Mouse (Mus musculus): ENCODE measurements around the gene Mycl. TPM values are rescaled to one million over a fixed set of nuclear protein-coding genes. Genes with fewer than 3 reads are reported as not detected.
"Not testable (repeated sequence)": the region's sequence is repeated elsewhere in the genome, so short reads cannot be mapped to it uniquely, and the experiment has no call there.

Gene Mycl
- polyA plus RNA-seq, 1 experiment from 2014 or later, result 91.3 TPM

GRCm38 (mm10) chr4:123000130-123000529 is 4.7 kb downstream of the Mycl start:
- Histone ChIP-seq H3K27me3 (no peaks in the 10 kb centered on the region), H3K36me3 (peaks cover 26% of the 10 kb centered on the region), H3K4me2 (replicated peaks) (peak overlapping the region; percentile 79), H3K4me1 (peaks cover 56% of the 10 kb centered on the region), H3K9me3 (no peaks in the 10 kb centered on the region), H3K4me3 (peak overlapping the region; percentile 95), H3K27ac (replicated peaks) (peak overlapping the region; percentile 84; the same call in 1 of the 2 replicates), H3K9ac (replicated peaks) (0 out of 2 replicates have a peak overlapping the region, but pooled peaks have one; percentile 10)
- WGBS, result 43% methylated on average over 14 of the region's 14 CpGs
- no peak for ATAC-seq (replicated peaks)

- Histone ChIP-seq H3K4me3 (no peak overlapping the region), H3K4me2 (replicated peaks) (peak overlapping the region; percentile 79; the same call in 1 of the 2 replicates), H3K27ac (replicated peaks) (no peak overlapping the region), H3K9ac (replicated peaks) (no peak overlapping the region), H3K9me3 (no peaks in the 10 kb centered on the region), H3K36me3 (peaks cover 26% of the 10 kb centered on the region), H3K27me3 (no peaks in the 10 kb centered on the region), H3K4me1 (peaks cover 60% of the 10 kb centered on the region)
- ATAC-seq (replicated peaks), result no peak
- WGBS, result 41% methylated on average over 17 of the region's 17 CpGs
These were observed 5.3 kb downstream of the Mycl start for GRCm38 (mm10) chr4:123000617-123001342.

DNA sequence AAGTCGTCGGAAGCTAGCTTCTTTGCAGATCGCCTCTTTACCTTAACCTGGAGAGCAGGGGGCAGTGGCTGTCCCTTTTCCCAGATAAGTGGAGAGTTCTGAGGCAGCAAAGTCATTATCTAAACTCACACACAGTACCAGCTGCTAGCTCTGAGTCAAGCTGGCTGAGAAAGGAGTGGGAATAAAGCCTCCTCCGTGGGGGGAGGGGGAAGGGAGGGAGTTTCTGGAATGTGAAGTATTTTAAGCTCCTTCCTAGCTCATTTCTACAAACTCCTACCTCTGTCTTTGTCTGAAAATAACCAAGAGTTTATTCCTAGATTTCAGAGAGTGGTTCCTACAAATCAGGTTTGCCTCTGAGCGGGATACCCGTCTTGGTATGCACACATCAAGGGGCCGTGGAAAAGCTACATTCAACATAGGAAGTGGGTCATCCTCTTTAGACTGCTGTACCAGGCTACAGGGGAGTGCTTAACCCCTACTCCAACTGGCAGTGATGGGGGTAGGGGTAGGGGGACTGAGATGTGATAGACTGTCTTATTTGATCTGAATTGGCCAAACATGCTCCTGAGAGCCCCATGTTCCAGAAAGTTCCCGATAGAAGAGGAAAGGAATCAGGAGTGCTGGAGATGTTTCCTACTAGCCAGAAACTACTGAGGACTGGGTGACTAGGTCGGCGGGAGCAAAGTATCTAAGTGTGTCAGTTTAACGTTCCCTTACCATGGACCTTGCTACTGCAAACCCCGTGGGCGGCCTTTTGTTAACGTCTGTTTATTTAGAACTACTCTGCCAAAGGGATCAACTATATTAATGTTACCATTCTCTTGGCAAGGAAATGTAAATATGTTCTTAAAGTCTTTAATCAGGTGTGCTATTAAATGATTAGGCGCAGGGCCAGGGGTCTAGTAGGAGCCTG is 9.9 kb downstream of the Mycl start:
- 35% methylated on average over 15 of the region's 15 CpGs for WGBS
- H3K36me3 ChIP-seq, result peaks cover 24% of the 10 kb centered on the region
- no peaks in the 10 kb centered on the region for H3K27me3 ChIP-seq
- no peak overlapping the region for H3K27ac ChIP-seq (replicated peaks)
- H3K4me3 ChIP-seq, result no peak overlapping the region
- ATAC-seq (replicated peaks), result no peak
- no peak overlapping the region for H3K4me2 ChIP-seq (replicated peaks)
- peaks cover 26% of the 10 kb centered on the region for H3K4me1 ChIP-seq
- no peak overlapping the region for H3K9ac ChIP-seq (replicated peaks)
- no peaks in the 10 kb centered on the region for H3K9me3 ChIP-seq

DNA sequence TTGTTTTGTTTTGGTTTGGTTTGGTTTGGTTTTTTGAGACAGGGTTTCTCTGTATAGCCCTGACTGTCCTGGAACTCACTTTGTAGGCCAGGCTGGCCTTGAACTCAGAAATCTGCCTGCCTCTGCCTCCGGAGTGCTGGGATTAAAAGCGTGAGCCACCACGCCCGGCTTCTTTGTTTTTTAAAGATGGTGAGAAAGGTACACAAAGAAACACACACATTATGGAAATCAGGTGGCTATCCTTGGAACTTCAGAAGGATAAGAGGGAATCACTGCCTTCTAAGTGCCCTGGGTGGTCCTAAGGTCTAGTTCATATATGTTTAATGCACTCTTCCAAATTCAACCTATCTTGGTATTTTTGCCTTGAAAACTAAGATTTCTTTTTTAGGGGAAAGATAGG is 17.0 kb downstream of the Mycl start:
- not testable (repeated sequence) for H3K9ac ChIP-seq (replicated peaks); H3K4me3 ChIP-seq; H3K4me2 ChIP-seq (replicated peaks); H3K9me3 ChIP-seq; H3K36me3 ChIP-seq; H3K27me3 ChIP-seq; ATAC-seq (replicated peaks)
- peak overlapping the region; percentile 98 for H3K27ac ChIP-seq (replicated peaks)
- 88% methylated on average over 4 of the region's 4 CpGs for WGBS
- H3K4me1 ChIP-seq, result peaks cover 42% of the 10 kb centered on the region

DNA sequence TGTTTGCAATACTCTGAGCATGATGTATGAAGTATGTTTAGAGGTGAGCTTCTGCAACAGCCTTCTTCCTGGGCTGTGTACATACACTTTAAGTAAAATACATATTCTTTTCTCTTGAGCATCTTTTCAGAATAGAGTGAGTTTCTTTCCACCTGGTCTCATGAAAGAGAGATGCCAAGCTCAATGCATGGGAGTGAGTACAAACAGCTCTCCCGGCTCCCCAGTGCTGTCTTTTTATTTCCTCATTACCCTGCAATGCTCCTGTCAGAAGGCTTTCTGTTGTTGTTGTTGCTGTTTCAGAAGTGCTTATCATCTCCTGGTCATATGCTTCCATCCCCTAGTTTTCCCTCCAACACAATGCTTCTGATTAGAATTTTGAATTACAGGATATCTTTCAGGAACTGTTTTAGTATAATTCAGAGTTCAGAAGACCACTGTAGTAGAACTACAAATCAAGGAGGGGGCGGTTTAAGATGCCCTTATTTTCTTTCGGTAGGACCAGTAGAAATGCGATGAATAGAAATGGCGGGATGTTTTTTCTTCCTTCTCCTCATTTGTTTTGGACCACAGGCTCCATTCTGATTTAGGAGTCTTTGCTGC is 18.0 kb downstream of the Mycl start:
- H3K27me3 ChIP-seq, result no peaks in the 10 kb centered on the region
- H3K9me3 ChIP-seq, result no peaks in the 10 kb centered on the region
- H3K9ac ChIP-seq (replicated peaks), result peak overlapping the region; percentile 34
- WGBS, result 8% methylated on average over 5 of the region's 5 CpGs
- H3K36me3 ChIP-seq, result no peaks in the 10 kb centered on the region
- ATAC-seq (replicated peaks), result peak; percentile 7; the same call in 1 of the 2 replicates
- H3K4me3 ChIP-seq, result peak overlapping the region; percentile 2; the same call in 1 of the 2 replicates
- peak overlapping the region; percentile 98 for H3K27ac ChIP-seq (replicated peaks)
- H3K4me2 ChIP-seq (replicated peaks), result peak overlapping the region; percentile 35
- H3K4me1 ChIP-seq, result peaks cover 51% of the 10 kb centered on the region

DNA sequence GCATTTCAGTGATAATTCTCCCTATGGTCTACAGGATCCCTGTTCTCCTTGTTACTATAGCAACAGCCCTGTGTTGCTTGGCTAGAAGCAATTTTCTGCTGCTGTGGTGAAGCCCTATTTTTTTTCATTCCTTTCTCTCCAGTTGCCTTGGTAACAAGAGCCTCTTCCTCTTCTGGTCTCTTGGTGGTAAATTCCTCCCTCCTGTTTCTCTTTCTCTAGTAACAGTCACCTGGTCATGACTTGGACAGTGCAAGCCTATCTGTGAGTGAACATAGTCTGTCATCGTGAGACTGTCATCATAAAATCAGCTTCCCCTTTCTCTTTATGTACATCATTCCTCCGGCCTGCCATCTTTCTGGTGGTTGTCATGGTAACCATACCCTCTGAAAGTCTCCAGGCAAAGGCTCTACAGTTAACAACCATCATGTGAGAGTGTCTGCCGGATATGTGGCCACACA is 18.5 kb downstream of the Mycl start:
- Histone ChIP-seq H3K4me1 (peaks cover 56% of the 10 kb centered on the region), H3K4me3 (no peak overlapping the region), H3K36me3 (no peaks in the 10 kb centered on the region), H3K4me2 (replicated peaks) (peak overlapping the region; percentile 35), H3K27me3 (no peaks in the 10 kb centered on the region), H3K27ac (replicated peaks) (peak overlapping the region; percentile 98), H3K9me3 (no peaks in the 10 kb centered on the region), H3K9ac (replicated peaks) (no peak overlapping the region)
- WGBS, result 4% methylated on average over 3 of the region's 3 CpGs
- ATAC-seq (replicated peaks), result peak; percentile 77

DNA sequence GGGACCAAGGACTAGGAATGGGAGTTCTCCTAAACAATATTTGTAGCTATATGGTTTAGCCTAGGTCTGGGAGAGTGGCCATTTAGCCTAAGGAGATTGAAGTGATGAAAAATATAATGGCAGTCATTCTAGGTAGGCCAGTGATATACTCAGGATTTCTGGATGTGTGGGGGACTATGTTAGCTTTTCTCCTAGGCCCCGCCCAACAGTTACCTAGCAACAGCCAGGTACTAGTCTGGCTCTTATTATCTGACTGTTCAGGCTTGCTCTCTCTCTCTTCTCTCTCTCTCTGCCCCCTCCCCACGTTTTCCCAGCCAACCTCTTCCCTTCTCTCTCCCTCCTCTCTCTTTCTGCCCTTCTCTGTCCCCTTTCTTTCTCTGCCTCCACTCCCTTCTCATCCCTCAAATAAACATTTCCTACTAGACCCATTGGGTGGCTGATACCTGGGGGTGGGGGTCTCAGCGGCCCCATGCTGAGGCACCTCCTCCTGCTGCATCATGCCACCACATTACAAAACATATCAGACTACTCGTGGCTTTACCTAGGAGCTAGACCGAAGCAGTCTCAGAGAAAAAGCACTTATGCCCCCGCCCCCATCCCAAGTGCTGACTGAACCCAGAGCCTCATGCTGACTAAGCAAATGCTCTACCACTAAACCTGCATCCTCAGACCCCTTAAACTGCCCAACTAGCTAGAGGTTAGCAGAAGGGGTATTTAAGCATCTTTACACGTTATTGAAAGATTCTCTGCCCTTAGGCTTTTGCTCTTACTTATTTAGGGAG is 19.2 kb downstream of the Mycl start:
- no peak overlapping the region; the same call in 1 of the 2 replicates for H3K9ac ChIP-seq (replicated peaks)
- WGBS, result 15% methylated on average over 7 of the region's 7 CpGs
- H3K4me1 ChIP-seq, result peaks cover 61% of the 10 kb centered on the region
- no peak overlapping the region; the same call in none of the 2 replicates for H3K4me2 ChIP-seq (replicated peaks)
- H3K4me3 ChIP-seq, result no peak overlapping the region
- no peaks in the 10 kb centered on the region for H3K36me3 ChIP-seq
- ATAC-seq (replicated peaks), result peak; percentile 32
- peak overlapping the region; percentile 98 for H3K27ac ChIP-seq (replicated peaks)
- no peaks in the 10 kb centered on the region for H3K27me3 ChIP-seq
- no peaks in the 10 kb centered on the region for H3K9me3 ChIP-seq

- peak within 1 kb of the TSS; percentile 77 for H3K4me3 ChIP-seq
- no peaks in the 10 kb centered on the region for H3K27me3 ChIP-seq
- H3K9ac ChIP-seq (replicated peaks), result peak within 1 kb of the TSS; percentile 90
- H3K36me3 ChIP-seq, result peaks cover 2% of the 10 kb centered on the region; the same call in 1 of the 2 replicates
- ATAC-seq (replicated peaks), result peak; percentile 88
- H3K27ac ChIP-seq (replicated peaks), result peak within 1 kb of the TSS; percentile 98
- WGBS, result under 1% methylated on average over 34 of the region's 34 CpGs
- peak within 1 kb of the TSS; percentile 55 for H3K4me2 ChIP-seq (replicated peaks)
- H3K4me1 ChIP-seq, result peaks cover 72% of the 10 kb centered on the region
- no peaks in the 10 kb centered on the region for H3K9me3 ChIP-seq
These were observed 21.1 kb downstream of the Mycl start, which contains the start of gene Trit1 for GRCm38 (mm10) chr4:123016451-123016957. Trit1 (plus strand) TSS chr4:123016597.

DNA sequence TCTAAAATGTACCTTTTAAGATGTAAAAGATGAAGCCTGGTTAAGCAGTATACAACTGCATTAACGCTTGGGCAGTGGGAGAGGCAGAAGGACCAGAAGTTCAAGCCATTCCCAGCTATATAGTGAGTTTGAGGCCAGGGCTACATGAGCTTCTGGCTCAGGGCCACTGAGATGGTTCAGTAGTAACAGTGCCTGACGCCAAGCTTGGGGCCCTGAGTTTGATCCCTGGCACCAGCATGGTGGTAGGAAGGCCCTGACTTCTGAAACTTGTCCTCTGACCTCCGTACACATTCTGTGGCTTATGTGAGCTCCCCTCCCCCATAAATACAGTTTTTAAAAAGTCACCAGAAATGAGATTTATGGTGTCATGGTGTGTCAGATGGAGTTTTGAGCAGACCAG is 26.1 kb downstream of the Mycl start:
- H3K9me3 ChIP-seq, result no peaks in the 10 kb centered on the region
- no peak overlapping the region for H3K9ac ChIP-seq (replicated peaks)
- peaks cover 37% of the 10 kb centered on the region for H3K4me1 ChIP-seq
- peaks cover 13% of the 10 kb centered on the region; the same call in 1 of the 2 replicates for H3K36me3 ChIP-seq
- H3K27me3 ChIP-seq, result no peaks in the 10 kb centered on the region
- no peak for ATAC-seq (replicated peaks)
- H3K27ac ChIP-seq (replicated peaks), result no peak overlapping the region
- H3K4me2 ChIP-seq (replicated peaks), result no peak overlapping the region
- 95% methylated on average over 3 of the region's 3 CpGs for WGBS
- no peak overlapping the region for H3K4me3 ChIP-seq

DNA sequence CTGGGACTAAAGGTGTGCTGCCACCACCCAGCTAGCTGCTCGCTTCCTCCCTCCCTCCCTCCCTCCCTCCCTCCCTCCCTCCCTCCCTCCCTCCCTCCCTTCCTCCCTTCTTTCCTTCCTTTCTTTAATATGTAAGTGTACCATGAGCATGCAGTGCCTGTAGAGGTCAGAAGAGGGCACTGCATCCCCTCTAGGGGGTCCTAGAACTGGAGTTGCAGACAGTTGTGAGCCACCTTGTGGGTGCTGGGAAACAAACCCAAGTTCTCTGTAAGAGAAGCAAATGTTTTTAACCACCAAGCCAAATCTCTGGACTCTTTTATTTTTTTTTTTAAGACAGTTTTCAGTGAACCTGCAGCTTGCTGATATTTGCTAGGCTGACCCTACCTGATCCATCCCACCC is 27.4 kb downstream of the Mycl start:
- peaks cover 27% of the 10 kb centered on the region for H3K4me1 ChIP-seq
- no peaks in the 10 kb centered on the region for H3K9me3 ChIP-seq
- ATAC-seq (replicated peaks), result no peak
- H3K36me3 ChIP-seq, result peaks cover 23% of the 10 kb centered on the region; the same call in 1 of the 2 replicates
- 92% methylated on average over 1 of the region's 1 CpGs for WGBS
- no peak overlapping the region for H3K27ac ChIP-seq (replicated peaks)
- no peak overlapping the region for H3K9ac ChIP-seq (replicated peaks)
- H3K4me3 ChIP-seq, result no peak overlapping the region
- H3K4me2 ChIP-seq (replicated peaks), result no peak overlapping the region
- H3K27me3 ChIP-seq, result no peaks in the 10 kb centered on the region

GRCm38 (mm10) chr4:123025418-123025817 is 30.0 kb downstream of the Mycl start:
- no peak overlapping the region for H3K4me2 ChIP-seq (replicated peaks)
- H3K27me3 ChIP-seq, result no peaks in the 10 kb centered on the region
- no peak for ATAC-seq (replicated peaks)
- 89% methylated on average over 2 of the region's 2 CpGs for WGBS
- H3K4me1 ChIP-seq, result peaks cover 5% of the 10 kb centered on the region; the same call in 1 of the 2 replicates
- peak overlapping the region; percentile 19 for H3K27ac ChIP-seq (replicated peaks)
- no peak overlapping the region for H3K4me3 ChIP-seq
- H3K36me3 ChIP-seq, result peaks cover 31% of the 10 kb centered on the region; the same call in 1 of the 2 replicates
- H3K9ac ChIP-seq (replicated peaks), result no peak overlapping the region
- H3K9me3 ChIP-seq, result no peaks in the 10 kb centered on the region

Measured in forebrain, embryonic 15.5 days (tissue).